Mouse (Mus musculus): ENCODE measurements around the gene Spop. TPM values are rescaled to one million over a fixed set of nuclear protein-coding genes. Genes with fewer than 3 reads are reported as not detected.
A peak's percentile ranks its signal among the peaks of the same experiment; 100 is the strongest.

Gene Spop
- total and polyA plus RNA-seq, 2 experiments from 2014 or later, result 34.5 to 142 TPM

GRCm38 (mm10) chr11:95515376-95516323 is 101.8 kb downstream of the Spop start:
- Histone ChIP-seq H3K9me3 (replicated peaks; ENCODE audit: control insufficient read depth, low read length) (no peaks in the 10 kb centered on the region), H3K4me1 (ENCODE audit: control insufficient read depth, insufficient read depth) (no peaks in the 10 kb centered on the region), H3K36me3 (replicated peaks; ENCODE audit: control insufficient read depth, insufficient read depth, low read length) (no peaks in the 10 kb centered on the region), H3K27me3 (ENCODE audit: control insufficient read depth, insufficient read depth, low read length) (peaks cover 53% of the 10 kb centered on the region), H3K27ac (ENCODE audit: low read depth) (no peak overlapping the region), H3K4me2 (ENCODE audit: low read depth, low read length) (no peak overlapping the region), H3K4me3 (ENCODE audit: low read depth, low read length) (no peak overlapping the region), H3K9ac (replicated peaks; ENCODE audit: low read depth, low read length) (no peak overlapping the region)
- DNase-seq (ENCODE audit: low spot score) (no peak), ATAC-seq (ENCODE audit: insufficient read depth, low read depth) (no peak)
- TF ChIP-seq EP300 (IDR thresholded peaks at IDR 0.05; ENCODE audit: low read depth) (no peak), CTCF (IDR thresholded peaks at IDR 0.05; ENCODE audit: low read depth) (no peak)
- WGBS, result 55% methylated on average over 16 of the region's 17 CpGs

- Histone ChIP-seq H3K4me2 (ENCODE audit: low read depth, low read length) (no peak overlapping the region), H3K27me3 (ENCODE audit: control insufficient read depth, insufficient read depth, low read length) (peaks cover 49% of the 10 kb centered on the region), H3K4me3 (ENCODE audit: low read depth, low read length) (no peak overlapping the region), H3K4me1 (ENCODE audit: control insufficient read depth, insufficient read depth) (no peaks in the 10 kb centered on the region), H3K36me3 (replicated peaks; ENCODE audit: control insufficient read depth, insufficient read depth, low read length) (no peaks in the 10 kb centered on the region), H3K9me3 (replicated peaks; ENCODE audit: control insufficient read depth, low read length) (no peaks in the 10 kb centered on the region), H3K27ac (ENCODE audit: low read depth) (no peak overlapping the region), H3K9ac (replicated peaks; ENCODE audit: low read depth, low read length) (no peak overlapping the region)
- DNase-seq (ENCODE audit: low spot score) (no peak), ATAC-seq (ENCODE audit: insufficient read depth, low read depth) (no peak)
- TF ChIP-seq CTCF (IDR thresholded peaks at IDR 0.05; ENCODE audit: low read depth), result no peak
- TF ChIP-seq EP300 (IDR thresholded peaks at IDR 0.05; ENCODE audit: low read depth), result no peak
- WGBS, result 16% methylated on average over 5 of the region's 5 CpGs
Measured at GRCm38 (mm10) chr11:95516491-95516911, 102.6 kb downstream of the Spop start.

GRCm38 (mm10) chr11:95517162-95517561 is 103.3 kb downstream of the Spop start:
- Histone ChIP-seq H3K4me2 (ENCODE audit: low read depth, low read length) (no peak overlapping the region), H3K9ac (replicated peaks; ENCODE audit: low read depth, low read length) (no peak overlapping the region), H3K4me3 (ENCODE audit: low read depth, low read length) (no peak overlapping the region), H3K27ac (ENCODE audit: low read depth) (no peak overlapping the region), H3K4me1 (ENCODE audit: control insufficient read depth, insufficient read depth) (no peaks in the 10 kb centered on the region), H3K36me3 (replicated peaks; ENCODE audit: control insufficient read depth, insufficient read depth, low read length) (no peaks in the 10 kb centered on the region), H3K27me3 (ENCODE audit: control insufficient read depth, insufficient read depth, low read length) (peaks cover 44% of the 10 kb centered on the region), H3K9me3 (replicated peaks; ENCODE audit: control insufficient read depth, low read length) (no peaks in the 10 kb centered on the region)
- TF ChIP-seq CTCF (IDR thresholded peaks at IDR 0.05; ENCODE audit: low read depth) (no peak), EP300 (IDR thresholded peaks at IDR 0.05; ENCODE audit: low read depth) (no peak)
- ATAC-seq (ENCODE audit: insufficient read depth, low read depth) (no peak), DNase-seq (ENCODE audit: low spot score) (no peak)
- WGBS, result 64% methylated on average over 6 of the region's 6 CpGs

- DNase-seq (ENCODE audit: low spot score) (no peak), ATAC-seq (ENCODE audit: insufficient read depth, low read depth) (no peak)
- Histone ChIP-seq H3K27ac (ENCODE audit: low read depth) (no peak overlapping the region), H3K4me1 (ENCODE audit: control insufficient read depth, insufficient read depth) (no peaks in the 10 kb centered on the region), H3K4me3 (ENCODE audit: low read depth, low read length) (no peak overlapping the region), H3K9me3 (replicated peaks; ENCODE audit: control insufficient read depth, low read length) (no peaks in the 10 kb centered on the region), H3K9ac (replicated peaks; ENCODE audit: low read depth, low read length) (no peak overlapping the region), H3K36me3 (replicated peaks; ENCODE audit: control insufficient read depth, insufficient read depth, low read length) (no peaks in the 10 kb centered on the region), H3K27me3 (ENCODE audit: control insufficient read depth, insufficient read depth, low read length) (peaks cover 23% of the 10 kb centered on the region), H3K4me2 (ENCODE audit: low read depth, low read length) (no peak overlapping the region)
- WGBS, result 54% methylated on average over 10 of the region's 10 CpGs
- no peak for TF ChIP-seq CTCF (IDR thresholded peaks at IDR 0.05; ENCODE audit: low read depth)
- TF ChIP-seq EP300 (IDR thresholded peaks at IDR 0.05; ENCODE audit: low read depth), result no peak
Measured at GRCm38 (mm10) chr11:95519299-95519698, 105.4 kb downstream of the Spop start.

- no peak for TF ChIP-seq EP300 (IDR thresholded peaks at IDR 0.05; ENCODE audit: low read depth)
- TF ChIP-seq CTCF (IDR thresholded peaks at IDR 0.05; ENCODE audit: low read depth), result peak; percentile 14; the same call in 1 of the 2 replicates
- H3K27me3 ChIP-seq (ENCODE audit: control insufficient read depth, insufficient read depth, low read length), result peaks cover 16% of the 10 kb centered on the region
- H3K36me3 ChIP-seq (replicated peaks; ENCODE audit: control insufficient read depth, insufficient read depth, low read length), result no peaks in the 10 kb centered on the region
- DNase-seq (ENCODE audit: low spot score), result no peak
- H3K4me3 ChIP-seq (ENCODE audit: low read depth, low read length), result no peak overlapping the region
- 63% methylated on average over 3 of the region's 3 CpGs for WGBS
- H3K27ac ChIP-seq (ENCODE audit: low read depth), result no peak overlapping the region
- no peak for ATAC-seq (ENCODE audit: insufficient read depth, low read depth)
- H3K4me2 ChIP-seq (ENCODE audit: low read depth, low read length), result no peak overlapping the region
- no peaks in the 10 kb centered on the region for H3K9me3 ChIP-seq (replicated peaks; ENCODE audit: control insufficient read depth, low read length)
- H3K9ac ChIP-seq (replicated peaks; ENCODE audit: low read depth, low read length), result no peak overlapping the region
- H3K4me1 ChIP-seq (ENCODE audit: control insufficient read depth, insufficient read depth), result no peaks in the 10 kb centered on the region
Measured at GRCm38 (mm10) chr11:95519996-95520395, 106.1 kb downstream of the Spop start.

All from heart, postnatal 0 days (tissue).